Mouse (Mus musculus): ENCODE measurements around the gene Kcnb1.

Gene Kcnb1

DNA sequence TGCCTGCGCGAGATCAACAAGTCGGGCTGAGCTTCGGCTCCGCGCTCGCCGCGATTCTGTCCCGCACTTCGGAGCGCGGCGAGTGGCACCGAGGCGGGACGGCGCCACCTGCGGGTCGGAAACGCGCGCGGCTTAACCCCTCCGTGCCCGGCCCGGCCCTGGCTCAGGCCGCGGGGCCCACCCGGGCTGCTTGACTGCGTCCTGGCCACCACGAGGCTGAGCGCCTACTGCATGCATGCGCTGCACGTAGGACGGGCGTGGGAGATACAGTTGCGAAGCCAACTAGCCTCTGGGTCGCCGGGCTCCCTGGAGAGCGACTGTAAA is at the start of gene Kcnb1:
Kcnb1 (minus strand) TSS at position 80 of the 324 bp plus-strand sequence.
- in situ Hi-C loops (cut with MboI) = no loop called here

DNA sequence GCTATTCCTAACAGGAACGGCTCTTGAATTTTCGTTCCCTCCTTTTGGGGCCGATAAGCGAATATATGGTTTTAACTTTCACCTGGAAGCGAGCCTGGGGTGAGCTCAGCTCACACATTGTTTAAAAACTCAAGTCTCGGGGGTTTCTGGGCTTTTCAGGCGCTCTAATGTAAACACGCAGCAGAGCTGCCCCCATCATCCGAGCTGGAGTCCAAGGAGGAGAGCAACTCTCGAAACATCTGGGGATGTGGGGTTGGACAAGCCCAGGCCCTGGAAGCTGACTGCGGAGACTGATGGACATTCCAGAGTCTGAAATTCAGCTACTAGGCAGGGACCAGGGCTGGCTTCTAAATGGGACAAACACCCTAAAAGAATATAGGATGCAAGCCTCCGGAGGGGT is 49.3 kb upstream of the Kcnb1 start:
- in situ Hi-C loops (cut with MboI) = no loop called here

DNA sequence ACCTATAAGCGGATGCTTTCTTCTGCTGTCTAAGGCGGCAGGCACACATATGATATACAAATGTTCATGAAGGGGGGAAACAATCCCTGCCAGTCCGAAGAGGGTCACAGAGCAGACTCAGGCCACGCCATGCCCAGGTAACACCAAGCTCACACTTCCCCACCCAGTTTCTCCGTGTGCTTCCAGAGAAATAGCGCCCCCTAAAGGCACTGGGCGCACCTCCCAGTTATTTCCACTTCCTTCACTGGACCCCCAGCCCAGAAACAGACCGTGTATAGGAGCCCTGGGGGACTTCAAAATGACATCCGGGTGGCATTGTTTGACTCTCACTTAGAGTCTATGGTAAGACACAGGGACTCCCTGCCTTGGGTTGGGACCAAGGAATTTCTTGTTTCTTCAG is 47.3 kb upstream of the Kcnb1 start:
- in situ Hi-C loops (cut with MboI) = no loop called here

DNA sequence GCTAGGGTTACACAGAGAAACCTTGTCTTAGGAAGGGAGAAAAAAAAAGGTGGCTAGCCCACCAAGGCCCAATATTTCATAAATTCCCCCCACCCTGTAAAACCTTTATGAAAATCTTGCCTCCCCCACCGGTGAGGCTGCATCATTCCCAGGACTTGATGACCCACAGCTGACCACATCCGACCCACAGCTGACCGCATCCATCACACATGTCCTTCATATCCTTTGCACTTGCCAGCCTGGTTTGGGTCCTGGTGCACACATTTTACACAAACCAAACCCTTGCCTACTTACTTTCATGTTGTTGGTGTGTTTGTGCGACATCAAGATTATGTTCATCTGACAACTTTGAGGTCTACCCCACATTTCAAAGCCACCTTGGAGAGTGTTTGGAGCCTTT is 46.2 kb upstream of the Kcnb1 start:
- in situ Hi-C loops (cut with MboI) = no loop called here

- in situ Hi-C loops (cut with MboI) = no loop called here
Observed at GRCm38 (mm10) chr2:167235338-167236018, 45.5 kb upstream of the Kcnb1 start.

GRCm38 (mm10) chr2:167233771-167234170 is 43.8 kb upstream of the Kcnb1 start:
- in situ Hi-C loops (cut with MboI) = no loop called here

DNA sequence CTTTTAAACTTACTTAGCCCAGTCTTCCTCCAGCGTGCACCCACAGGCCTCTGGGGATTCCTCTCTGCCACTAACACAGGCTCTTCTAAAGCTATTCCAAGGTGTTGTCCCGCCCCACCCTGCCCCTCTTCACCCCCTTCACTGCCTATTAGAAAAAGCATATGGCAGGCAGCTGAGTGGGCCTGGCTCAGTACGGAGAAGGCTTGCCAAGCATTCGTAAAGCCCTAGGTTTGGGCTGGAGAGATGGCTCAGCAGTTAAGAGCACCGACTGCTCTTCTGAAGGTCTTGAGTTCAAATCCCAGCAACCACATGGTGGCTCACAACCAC is 43.0 kb upstream of the Kcnb1 start:
- in situ Hi-C loops (cut with MboI) = no loop called here

- in situ Hi-C loops (cut with MboI) = no loop called here
Observed at GRCm38 (mm10) chr2:167232132-167233008, 42.4 kb upstream of the Kcnb1 start.

DNA sequence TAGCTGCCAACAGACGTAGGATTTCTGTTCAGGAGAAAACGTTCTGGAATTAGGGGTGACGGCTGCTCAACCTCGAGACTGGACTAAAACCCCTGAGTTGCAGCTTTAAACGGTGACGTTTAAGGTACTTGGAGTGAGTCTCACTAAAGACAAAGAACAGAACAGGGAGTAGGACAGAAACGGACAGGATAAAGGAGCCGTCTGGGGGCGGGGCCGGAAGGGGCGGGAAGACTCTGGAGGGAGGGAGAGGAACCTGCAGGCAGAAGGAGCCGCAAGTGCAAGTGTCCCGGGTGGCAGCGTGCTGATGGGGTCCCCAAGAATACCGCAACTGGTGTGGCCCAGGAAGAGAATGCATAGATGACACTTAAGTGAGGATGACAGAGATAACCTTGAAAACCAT is 40.6 kb upstream of the Kcnb1 start:
- in situ Hi-C loops (cut with MboI) = no loop called here

DNA sequence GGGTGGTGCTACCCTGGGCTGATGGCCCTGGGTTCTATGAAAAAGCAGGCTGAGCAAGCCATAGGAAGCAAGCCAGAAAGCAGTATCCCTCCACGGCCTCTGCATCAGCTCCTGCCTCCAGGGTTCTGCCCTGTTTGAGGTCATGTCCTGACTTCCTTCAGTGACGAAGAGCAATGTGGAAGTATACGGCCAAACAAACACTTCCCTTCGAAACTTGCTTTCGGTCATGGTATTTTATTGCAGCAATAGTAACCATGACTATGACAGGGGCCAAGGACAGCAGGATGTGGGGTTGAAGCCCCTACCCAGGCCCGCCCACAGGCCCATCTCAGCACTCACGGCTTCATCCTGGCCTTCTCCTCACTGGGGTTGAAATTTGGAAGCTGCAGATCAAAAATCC is 35.0 kb upstream of the Kcnb1 start:
- in situ Hi-C loops (cut with MboI) = no loop called here

DNA sequence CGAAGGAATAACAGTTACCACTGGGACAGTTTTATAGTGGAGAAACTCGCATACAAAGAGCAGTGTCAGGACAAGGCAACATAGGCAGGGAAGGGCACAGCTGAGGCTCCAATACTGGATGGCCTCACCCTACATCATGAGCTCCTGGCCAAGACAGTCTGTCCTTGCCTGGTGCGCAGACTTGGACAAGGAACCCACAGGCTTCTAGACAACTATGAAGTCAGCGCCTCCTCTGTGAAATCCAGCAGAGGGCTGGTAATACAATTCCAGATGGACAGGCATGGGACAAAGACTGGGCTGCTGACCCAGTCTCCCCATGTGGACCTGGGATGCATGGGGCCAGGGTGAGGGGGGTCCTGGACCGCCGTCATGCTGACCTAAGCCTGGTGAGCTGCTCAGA is 34.2 kb upstream of the Kcnb1 start:
- in situ Hi-C loops (cut with MboI) = no loop called here

GRCm38 (mm10) chr2:167222152-167222551 is 32.2 kb upstream of the Kcnb1 start:
- in situ Hi-C loops (cut with MboI) = no loop called here

DNA sequence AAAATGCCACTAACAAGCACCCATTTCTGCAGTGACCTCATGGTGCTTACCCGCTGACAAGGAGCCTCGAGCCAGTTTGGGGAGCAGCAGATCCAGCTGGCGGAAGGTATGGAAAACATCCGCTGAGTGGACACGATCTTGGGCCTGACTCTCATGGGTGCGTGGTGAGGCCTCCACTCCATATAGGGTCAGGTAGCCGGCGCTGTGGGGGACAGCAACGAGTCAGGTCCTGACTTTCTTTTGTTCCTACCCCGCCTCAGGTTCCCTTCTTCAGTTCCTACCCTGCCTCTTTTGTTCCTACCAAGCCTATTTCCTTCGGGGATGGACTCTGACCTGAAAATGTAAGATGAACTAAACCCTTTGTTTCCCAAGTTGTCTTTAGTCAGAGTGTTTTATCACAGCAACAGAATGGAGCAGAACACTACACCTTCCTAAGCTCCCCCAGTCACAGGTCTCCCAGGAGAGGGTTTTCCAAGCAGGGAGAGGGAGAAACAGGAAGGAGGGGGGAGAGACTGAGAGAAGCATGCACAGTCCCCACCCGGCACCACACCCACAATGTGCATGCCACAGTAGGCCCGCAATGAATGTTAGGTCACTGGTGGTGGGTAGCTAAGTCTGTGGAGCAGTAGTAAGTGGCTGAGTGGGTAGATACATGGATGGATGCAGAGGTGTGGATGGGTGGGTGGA is 31.3 kb upstream of the Kcnb1 start:
- in situ Hi-C loops (cut with MboI) = no loop called here

DNA sequence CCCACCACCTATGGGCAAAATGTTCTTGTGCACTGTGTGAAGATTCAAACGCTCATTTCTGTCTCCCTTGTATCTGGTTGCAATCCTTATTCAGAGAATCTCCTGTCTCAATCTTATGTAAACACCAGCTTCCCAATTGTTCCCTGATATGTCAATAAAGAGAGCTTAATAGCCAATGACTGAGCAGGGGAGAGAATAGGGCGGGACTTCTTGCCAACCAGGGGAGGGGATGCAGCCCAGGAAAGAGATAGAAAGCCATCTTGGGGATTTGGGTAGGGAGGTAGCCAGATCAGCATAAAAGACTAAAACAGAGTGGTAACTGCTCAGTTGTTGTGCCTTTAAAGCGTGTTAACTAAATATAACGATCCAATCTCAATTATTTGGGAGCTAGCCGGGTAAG is 30.8 kb upstream of the Kcnb1 start:
- in situ Hi-C loops (cut with MboI) = no loop called here

DNA sequence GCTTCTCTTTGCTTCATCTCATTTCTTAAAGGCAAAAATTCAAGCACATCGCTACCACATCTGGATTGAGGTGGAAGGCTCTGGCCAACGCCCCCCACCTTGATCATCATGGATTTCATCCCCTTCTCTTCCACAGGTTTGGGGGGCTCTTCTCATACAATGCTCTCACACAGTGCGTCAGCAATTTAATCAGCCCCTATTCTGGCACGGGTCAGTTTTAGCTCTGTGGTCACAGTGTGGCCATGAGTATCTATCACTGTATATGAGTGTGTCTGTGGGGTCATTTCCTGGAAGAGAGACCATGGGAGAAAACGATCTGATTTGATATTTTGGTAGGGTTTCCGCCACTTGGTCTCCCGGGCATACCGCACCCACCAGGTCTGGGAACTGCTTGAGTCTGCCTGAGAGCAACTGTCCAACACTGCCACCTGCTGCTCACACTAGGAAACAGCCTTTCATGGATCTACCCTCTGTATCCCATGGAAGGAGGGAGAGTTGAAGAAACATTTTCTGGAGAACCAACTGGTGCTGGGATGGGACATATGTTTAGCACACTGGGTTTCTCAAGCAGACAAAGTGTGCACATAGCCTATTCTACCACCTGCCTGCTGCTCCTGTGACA is 29.3 kb upstream of the Kcnb1 start:
- in situ Hi-C loops (cut with MboI) = loop anchor here (5.0 to 10.0 kb wide), 2 partner anchors 114 to 147 kb away; no protein-coding TSS in a partner anchor

DNA sequence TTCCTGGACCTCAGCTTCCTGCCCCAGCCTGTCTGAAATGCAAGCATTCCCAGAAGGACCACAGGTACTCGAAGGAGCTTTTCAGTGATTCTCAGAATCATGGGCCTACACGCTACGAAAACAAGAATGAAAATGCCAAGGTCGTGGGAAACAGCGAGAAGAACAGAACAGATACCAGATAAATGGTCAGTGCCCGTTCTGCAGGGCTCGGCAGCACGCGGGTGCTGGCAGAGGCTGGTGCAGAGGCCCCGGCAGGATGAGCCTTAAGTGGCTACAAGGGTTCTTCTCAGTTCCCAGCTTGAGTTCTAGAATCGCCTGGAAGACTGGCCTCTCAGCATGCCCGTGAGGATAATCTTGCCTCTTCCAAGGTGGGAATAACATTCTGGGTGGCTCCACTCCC is 23.7 kb upstream of the Kcnb1 start:
- in situ Hi-C loops (cut with MboI) = loop anchor here (10.0 kb wide), 1 partner anchor 109 kb away; no protein-coding TSS in a partner anchor

DNA sequence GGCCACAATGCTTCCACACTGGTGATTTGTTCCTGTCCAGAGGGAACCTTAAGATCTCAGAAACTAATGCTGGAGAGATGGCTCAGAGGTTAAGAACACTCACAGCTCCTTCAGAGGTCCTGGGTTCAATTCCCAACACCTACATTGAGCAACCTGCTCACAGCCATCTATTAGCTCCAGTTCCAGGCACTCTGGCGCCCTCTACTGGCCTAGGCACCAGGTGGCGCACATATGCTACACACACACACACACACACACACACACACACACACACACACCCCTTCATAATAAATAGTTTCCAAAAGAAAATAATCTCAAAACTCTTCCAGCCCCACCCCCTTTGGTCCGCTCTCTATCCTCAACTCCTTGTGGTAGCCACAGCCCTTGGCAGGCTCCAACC is 23.1 kb upstream of the Kcnb1 start:
- in situ Hi-C loops (cut with MboI) = loop anchor here (10.0 kb wide), 1 partner anchor 108 kb away; no protein-coding TSS in a partner anchor

GRCm38 (mm10) chr2:167212551-167212950 is 22.6 kb upstream of the Kcnb1 start:
- in situ Hi-C loops (cut with MboI) = loop anchor here (10.0 kb wide), 1 partner anchor 108 kb away; no protein-coding TSS in a partner anchor

GRCm38 (mm10) chr2:167212089-167212488 is 22.1 kb upstream of the Kcnb1 start:
- in situ Hi-C loops (cut with MboI) = loop anchor here (10.0 kb wide), 1 partner anchor 107 kb away; no protein-coding TSS in a partner anchor

- in situ Hi-C loops (cut with MboI) = loop anchor here (10.0 kb wide), 1 partner anchor 105 kb away; no protein-coding TSS in a partner anchor
Observed at GRCm38 (mm10) chr2:167209900-167210299, 19.9 kb upstream of the Kcnb1 start.

DNA sequence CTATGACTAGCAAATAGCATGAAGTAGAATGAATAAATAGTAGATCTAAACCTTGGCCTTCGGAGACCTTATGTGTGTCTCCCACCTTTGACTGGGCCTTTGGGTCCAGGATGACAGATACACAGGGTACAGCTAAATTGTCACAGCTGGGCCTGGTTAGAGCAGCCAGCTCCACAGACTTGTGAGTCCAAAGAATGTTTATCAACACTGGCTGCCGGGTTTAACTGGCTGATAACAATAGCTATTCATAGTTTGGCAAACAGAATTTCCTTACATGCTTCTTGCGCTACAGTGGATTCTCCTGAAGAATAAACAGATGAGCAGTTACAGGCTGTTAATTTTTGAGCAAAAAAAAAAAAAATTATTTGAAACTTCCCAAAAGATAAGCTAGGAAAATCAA is 19.0 kb upstream of the Kcnb1 start:
- in situ Hi-C loops (cut with MboI) = no loop called here

All from mature B cell (primary cell).